Mouse (Mus musculus): ENCODE measurements around the gene Nxph3.

DNA sequence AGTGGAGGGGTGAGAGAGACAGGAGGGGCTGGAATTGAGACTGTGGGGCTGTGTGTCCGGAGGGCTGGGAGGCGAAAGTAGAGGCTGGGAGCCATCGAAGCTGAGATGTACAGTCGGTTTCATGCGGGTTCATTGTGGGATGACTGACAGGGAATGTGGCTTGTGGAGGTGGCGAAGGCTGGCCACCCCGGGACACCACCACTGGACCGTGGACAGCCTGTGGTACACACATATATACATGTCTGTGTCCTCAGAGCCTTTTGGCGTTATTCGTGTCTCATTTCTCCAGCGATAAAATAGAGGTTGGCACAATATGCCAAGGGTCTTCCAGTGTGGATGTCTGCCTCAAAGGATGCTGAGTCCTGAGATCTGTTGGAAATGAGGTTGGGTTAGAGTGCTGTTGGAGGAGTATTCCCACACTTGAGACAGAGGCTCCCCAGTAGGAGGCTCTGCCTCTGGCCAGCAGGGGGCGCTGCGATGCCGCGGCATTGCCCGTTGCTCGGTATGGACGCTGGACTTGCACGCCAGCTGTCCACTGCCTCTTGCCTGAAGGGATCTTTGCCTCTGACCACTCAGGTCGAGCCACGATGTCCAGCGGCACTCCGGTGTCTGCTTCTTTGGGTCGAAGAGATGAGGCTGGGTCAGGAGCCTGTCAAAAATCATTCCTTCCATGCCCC, 19.3 kb upstream of the Nxph3 start:
- TF ChIP-seq CTCF (conservative IDR thresholded peaks at IDR 0.05 in 1 of 2, IDR thresholded peaks at IDR 0.05 in 1 of 2; ENCODE audit: low read depth in 2 of 2, low read length in 2 of 2) (peak; percentile 99), POLR2A (IDR thresholded peaks at IDR 0.05; ENCODE audit: low read depth, low read length) (no peak), MAX (IDR thresholded peaks at IDR 0.05; ENCODE audit: low read length) (no peak), NELFE (IDR thresholded peaks at IDR 0.05; ENCODE audit: low read depth, low read length) (no peak; the same call in 1 of the 2 replicates), ZC3H11A (IDR thresholded peaks at IDR 0.05; ENCODE audit: low read depth, low read length) (peak; percentile 42), POLR2AphosphoS2 (IDR thresholded peaks at IDR 0.05; ENCODE audit: low read depth, low read length) (no peak), JUN (IDR thresholded peaks at IDR 0.05; ENCODE audit: insufficient read depth, low read depth, low read length) (no peak), USF1 (IDR thresholded peaks at IDR 0.05; ENCODE audit: low read depth, low read length) (no peak), HCFC1 (IDR thresholded peaks at IDR 0.05; ENCODE audit: low read depth, low read length) (no peak), ZKSCAN1 (IDR thresholded peaks at IDR 0.05; ENCODE audit: borderline replicate concordance, low read depth, low read length) (no peak)

Data from CH12.LX (cell line).